Mouse (Mus musculus) megakaryocyte progenitor cell, adult 5-6 weeks (primary cell): ENCODE data around the gene Dgkd. TPM values are rescaled to one million over a fixed set of nuclear protein-coding genes. Genes with fewer than 3 reads are reported as not detected.
A peak's percentile ranks its signal among the peaks of the same experiment; 100 is the strongest.

Source experiments
- ATAC-seq: replicated peaks from 2 replicates; pipeline ENCODE4 v1.8.0; 2016; ENCODE audit warnings: mild to moderate bottlenecking, moderate TSS enrichment, inconsistent platforms; ENCODE audit not compliant: poor library complexity
- total RNA-seq, 2 experiments: library from RNA; stranded (forward) in 1 of 2; stranded (reverse) in 1 of 2; fragments of 157-497, 149-512 nt in 1 of 2; fragments of 200-1000 nt in 1 of 2; gene quantifications; 2 replicates each; pipeline versions ENCODE4 v1.2.3 to v1.2.4; 2015 to 2017

Gene Dgkd
- total RNA-seq, 2 experiments from 2014 or later = 43.0 to 46.7 TPM

- no peak for ATAC-seq
These were observed 26.6 kb downstream of the Dgkd start for GRCm38 (mm10) chr1:87879494-87880325.

DNA sequence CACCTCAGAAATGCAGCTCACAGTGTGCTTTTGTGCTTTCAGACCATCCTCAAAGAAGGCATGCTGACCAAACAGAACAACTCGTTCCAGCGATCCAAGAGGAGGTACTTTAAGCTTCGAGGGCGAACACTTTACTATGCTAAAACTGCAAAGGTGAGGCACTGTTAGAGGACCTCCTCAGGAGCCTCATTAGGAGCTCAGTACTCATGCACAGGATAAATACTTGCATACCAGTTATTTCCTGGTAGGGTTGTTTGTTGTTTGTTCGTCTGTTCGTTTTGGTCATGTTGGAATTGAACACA lies 27.2 kb downstream of the Dgkd start:
- ATAC-seq = no peak

DNA sequence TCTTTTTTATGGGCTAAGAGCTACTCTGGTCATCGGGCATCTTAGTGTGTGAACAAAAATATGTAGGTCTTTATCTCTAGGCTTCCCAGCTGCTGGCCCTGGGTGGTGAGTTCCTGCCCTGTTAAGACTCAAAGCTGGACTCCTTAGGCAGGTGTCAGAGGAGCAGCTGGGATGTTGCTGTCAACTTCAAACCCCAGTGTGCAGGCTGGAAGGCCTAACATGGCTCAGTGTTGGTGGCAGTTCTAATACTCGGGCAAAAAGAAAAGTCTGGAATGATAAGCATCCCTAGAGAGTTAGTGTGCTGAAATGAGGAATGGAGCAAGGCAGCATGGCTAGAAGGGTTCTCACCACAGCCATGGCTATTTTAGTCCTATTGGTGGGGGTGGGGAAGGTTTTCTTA lies 27.8 kb downstream of the Dgkd start:
- ATAC-seq = no peak

GRCm38 (mm10) chr1:87881726-87882125 lies 28.6 kb downstream of the Dgkd start:
- no peak for ATAC-seq

DNA sequence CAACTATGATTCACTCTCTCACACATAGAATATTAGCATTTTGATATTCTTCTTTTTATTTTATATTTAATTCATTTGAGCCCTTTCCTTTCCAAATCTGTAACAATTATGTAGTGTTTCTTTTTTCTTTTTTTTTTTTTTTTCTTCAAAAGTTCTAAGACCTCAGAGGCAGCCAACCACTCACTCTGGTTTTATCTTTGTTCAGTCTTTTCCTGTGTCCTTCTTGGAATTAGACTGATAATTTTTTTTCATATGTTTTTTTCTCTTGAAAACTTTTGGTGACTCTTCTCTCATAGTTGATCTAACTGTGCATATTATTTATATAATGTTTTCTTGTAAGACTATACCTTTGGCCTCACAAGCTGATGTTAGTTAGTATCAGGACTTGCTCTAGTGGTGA lies 29.5 kb downstream of the Dgkd start:
- no peak for ATAC-seq

DNA sequence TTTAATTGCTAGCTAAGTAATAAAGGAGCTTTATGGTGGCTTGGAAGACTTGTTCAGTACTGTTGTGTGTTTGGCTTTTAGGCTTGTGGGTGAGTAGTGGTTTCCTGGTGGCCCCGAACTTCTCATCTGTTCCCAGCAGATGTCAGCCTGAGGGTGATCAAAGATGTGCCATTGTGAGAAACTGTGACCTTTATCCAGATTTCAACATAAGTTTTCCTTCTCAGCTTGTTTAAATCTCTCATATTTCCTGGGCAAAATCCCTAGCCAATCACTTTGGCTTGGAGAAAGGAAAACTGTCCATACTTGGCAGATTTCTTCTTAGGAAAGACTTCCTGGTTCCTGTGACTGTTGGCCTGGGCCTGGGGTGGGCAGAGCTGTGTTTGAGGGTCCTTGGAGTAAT lies 37.9 kb downstream of the Dgkd start:
- ATAC-seq = 0 out of 2 replicates have a peak, but pooled peaks have one; percentile 26

DNA sequence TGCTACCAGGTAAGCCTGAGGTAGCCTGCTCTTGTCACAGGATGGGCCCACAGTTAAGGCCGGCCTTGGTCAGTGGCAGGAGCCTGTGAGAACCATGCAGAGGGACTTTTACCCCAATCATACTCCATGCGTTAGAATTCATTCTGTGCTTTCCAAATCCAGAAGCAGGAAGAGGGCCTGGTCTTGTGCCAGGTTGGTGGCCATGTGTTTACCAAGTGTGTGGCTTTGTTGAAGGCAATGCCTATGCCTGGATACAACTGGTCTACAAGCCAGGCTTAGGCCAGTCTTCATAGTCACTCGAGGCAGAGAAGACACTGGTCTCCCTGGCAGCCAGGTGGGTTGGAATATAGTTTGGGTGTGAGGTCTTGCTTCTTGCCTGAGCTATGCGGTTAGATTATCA lies 38.5 kb downstream of the Dgkd start:
- ATAC-seq = no peak

DNA sequence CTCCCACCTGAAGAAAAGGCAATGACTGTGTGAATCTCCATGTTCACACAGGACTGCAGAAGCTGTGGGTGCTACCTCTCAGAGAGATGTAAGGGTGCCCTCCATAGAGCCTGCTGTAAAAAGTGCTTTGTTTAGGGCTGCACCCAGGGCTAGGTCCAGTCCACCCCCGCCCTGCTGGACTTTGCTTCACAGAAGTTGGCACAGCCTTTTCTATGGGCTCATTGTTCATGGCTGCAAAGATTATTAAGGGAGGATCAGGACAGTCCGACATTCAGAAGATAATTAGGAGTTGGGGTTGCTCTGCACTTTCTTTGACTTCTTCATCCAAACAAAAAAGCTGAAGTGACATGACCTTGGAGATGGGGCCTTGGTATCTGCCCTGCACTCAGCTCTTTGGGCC lies 39.4 kb downstream of the Dgkd start:
- no peak for ATAC-seq

- ATAC-seq = no peak
These were observed 40.3 kb downstream of the Dgkd start for GRCm38 (mm10) chr1:87893414-87893813.

DNA sequence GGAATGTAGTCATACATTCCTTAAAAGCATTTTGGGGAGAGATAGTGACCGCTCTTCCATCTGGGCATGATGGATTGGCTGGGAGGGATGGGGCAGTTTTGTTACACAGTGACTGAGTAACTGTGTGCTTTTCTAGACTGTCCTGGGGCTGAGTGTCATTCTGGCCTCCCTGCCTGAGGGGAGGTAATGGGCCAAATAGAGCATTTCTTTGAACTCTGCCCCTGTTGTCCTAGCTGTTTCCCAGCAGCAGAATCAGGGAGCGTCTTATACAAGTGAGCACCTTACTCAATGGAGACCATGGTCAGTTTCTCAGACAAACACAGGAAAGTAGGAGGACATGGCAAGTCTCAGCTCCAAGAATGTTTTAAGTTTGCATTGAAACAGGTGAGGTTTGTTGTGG lies 43.8 kb downstream of the Dgkd start:
- ATAC-seq = no peak

- peak; percentile 53 for ATAC-seq
These were observed 46.6 kb downstream of the Dgkd start for GRCm38 (mm10) chr1:87899701-87900100.

DNA sequence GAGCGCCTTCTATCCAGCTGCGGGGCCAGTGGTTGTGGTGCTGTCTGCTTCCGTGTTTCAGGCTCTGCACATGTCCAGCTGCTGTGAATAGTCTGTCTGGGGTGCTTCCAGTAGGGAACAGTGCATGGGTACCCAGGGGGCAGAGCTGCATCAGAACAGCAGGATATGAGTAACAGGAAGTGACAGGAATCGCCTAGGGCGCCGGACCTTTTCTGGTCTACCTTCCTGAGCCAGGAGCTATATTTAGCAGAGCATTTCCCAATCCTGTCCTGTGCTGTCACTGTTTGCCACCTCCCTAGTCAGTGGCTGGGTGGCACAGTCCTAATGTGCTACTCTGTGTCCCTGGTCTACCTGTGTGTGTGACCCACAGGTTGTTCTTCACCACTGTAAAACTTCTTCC lies 47.9 kb downstream of the Dgkd start:
- ATAC-seq = peak; percentile 91

- ATAC-seq = no peak
These were observed 49.1 kb downstream of the Dgkd start for GRCm38 (mm10) chr1:87902186-87902585.

- peak; percentile 64; the same call in 1 of the 2 replicates for ATAC-seq
These were observed 53.4 kb downstream of the Dgkd start for GRCm38 (mm10) chr1:87906361-87906956.

GRCm38 (mm10) chr1:87908006-87908405 lies 54.9 kb downstream of the Dgkd start:
- ATAC-seq = no peak

GRCm38 (mm10) chr1:87908736-87909135 lies 55.6 kb downstream of the Dgkd start:
- ATAC-seq = no peak

GRCm38 (mm10) chr1:87909565-87909964 lies 56.5 kb downstream of the Dgkd start:
- ATAC-seq = peak; percentile 34; the same call in 1 of the 2 replicates

DNA sequence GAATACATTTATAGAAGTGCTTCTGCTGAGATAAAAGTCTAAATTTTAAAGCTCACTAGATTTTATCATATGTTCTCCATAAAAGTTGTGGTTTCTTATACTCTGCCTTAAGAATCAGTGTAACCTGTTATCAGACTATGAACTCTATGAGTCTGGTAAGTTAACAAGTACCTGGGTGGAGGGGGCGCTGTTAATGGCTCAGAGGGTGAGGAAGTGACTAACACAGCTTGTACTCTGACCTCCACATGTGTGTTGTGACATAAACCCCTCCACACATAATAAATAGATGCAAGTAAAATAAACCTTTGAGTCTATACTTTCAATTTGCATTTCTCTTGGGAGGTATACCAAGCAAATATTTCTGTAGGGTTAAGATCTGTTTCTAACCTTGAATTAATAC lies 57.3 kb downstream of the Dgkd start:
- no peak for ATAC-seq

DNA sequence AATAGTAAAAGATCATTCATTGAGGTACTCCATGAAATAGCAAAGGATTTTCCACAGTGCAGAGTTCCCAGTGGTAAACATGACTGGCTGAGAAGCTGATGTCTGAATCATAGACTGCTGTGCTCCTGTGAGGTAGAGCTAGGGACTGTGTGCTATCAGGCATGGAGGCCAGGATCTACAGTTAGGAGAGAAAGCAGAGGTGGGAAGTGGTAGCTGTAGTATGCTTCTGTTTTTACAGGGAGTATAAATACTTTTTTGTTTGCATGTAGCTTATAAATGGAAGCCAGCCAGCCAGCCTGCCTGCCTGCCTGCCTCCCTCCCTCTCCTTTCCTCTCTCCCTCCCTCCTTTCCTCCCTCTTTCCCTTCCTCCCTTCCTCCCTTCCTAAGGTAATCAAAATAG lies 60.3 kb downstream of the Dgkd start:
- ATAC-seq = no peak

- no peak for ATAC-seq
These were observed 64.3 kb downstream of the Dgkd start for GRCm38 (mm10) chr1:87917361-87917760.

DNA sequence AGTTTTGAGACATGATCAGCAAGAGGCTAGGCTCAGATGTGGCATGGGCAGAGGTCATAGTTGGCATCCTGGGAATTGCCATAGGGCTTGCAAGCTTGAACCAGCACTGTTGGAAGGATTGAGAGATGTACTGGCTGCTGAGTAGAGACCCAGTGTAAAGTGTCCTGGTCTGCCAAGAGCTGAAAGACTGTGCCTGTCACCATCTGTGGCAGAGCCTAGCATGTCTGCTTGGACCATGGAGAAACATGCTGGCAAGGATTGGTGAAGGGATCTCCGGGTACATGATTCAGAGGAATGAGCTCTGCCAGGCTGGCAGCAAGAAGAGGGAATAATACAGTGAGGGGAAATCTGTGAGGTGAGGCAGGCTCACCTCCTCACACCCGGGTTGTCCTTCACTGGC lies 65.0 kb downstream of the Dgkd start:
- ATAC-seq = no peak

- ATAC-seq = no peak
These were observed 67.0 kb downstream of the Dgkd start for GRCm38 (mm10) chr1:87920056-87920614.
